Mouse (Mus musculus): ENCODE measurements around the gene Fam53b. TPM values are rescaled to one million over a fixed set of nuclear protein-coding genes. Genes with fewer than 3 reads are reported as not detected.

Gene Fam53b
- total RNA-seq, 2 experiments from 2014 or later = 119 to 169 TPM

GRCm38 (mm10) chr7:132719570-132719969 lies 94.1 kb downstream of the Fam53b start:
- no peak for ATAC-seq (replicated peaks; ENCODE audit: low FRiP score, poor library complexity, severe bottlenecking)

GRCm38 (mm10) chr7:132715259-132715658 lies 98.4 kb downstream of the Fam53b start:
- no peak for ATAC-seq (replicated peaks; ENCODE audit: low FRiP score, poor library complexity, severe bottlenecking)

GRCm38 (mm10) chr7:132714236-132714923 lies 99.3 kb downstream of the Fam53b start:
- ATAC-seq (replicated peaks; ENCODE audit: low FRiP score, poor library complexity, severe bottlenecking) = no peak

GRCm38 (mm10) chr7:132713483-132714126 lies 100.1 kb downstream of the Fam53b start:
- no peak for ATAC-seq (replicated peaks; ENCODE audit: low FRiP score, poor library complexity, severe bottlenecking)

- no peak for ATAC-seq (replicated peaks; ENCODE audit: low FRiP score, poor library complexity, severe bottlenecking)
Observed at GRCm38 (mm10) chr7:132712956-132713355, 100.7 kb downstream of the Fam53b start.

GRCm38 (mm10) chr7:132712044-132712708 lies 101.5 kb downstream of the Fam53b start:
- no peak for ATAC-seq (replicated peaks; ENCODE audit: low FRiP score, poor library complexity, severe bottlenecking)

GRCm38 (mm10) chr7:132711579-132711978 lies 102.1 kb downstream of the Fam53b start:
- 0 out of 2 replicates have a peak, but pooled peaks have one; percentile 8 for ATAC-seq (replicated peaks; ENCODE audit: low FRiP score, poor library complexity, severe bottlenecking)

GRCm38 (mm10) chr7:132705130-132705529 lies 108.6 kb downstream of the Fam53b start:
- ATAC-seq (replicated peaks; ENCODE audit: low FRiP score, poor library complexity, severe bottlenecking) = peak; percentile 57

- peak; percentile 12; the same call in 1 of the 2 replicates for ATAC-seq (replicated peaks; ENCODE audit: low FRiP score, poor library complexity, severe bottlenecking)
Observed at GRCm38 (mm10) chr7:132704310-132704875, 109.3 kb downstream of the Fam53b start.

GRCm38 (mm10) chr7:132703515-132704309 lies 110.0 kb downstream of the Fam53b start:
- no peak for ATAC-seq (replicated peaks; ENCODE audit: low FRiP score, poor library complexity, severe bottlenecking)

GRCm38 (mm10) chr7:132702492-132703070 lies 111.1 kb downstream of the Fam53b start:
- ATAC-seq (replicated peaks; ENCODE audit: low FRiP score, poor library complexity, severe bottlenecking) = no peak

GRCm38 (mm10) chr7:132702024-132702423 lies 111.7 kb downstream of the Fam53b start:
- no peak for ATAC-seq (replicated peaks; ENCODE audit: low FRiP score, poor library complexity, severe bottlenecking)

- ATAC-seq (replicated peaks; ENCODE audit: low FRiP score, poor library complexity, severe bottlenecking) = no peak
Observed at GRCm38 (mm10) chr7:132701412-132701811, 112.3 kb downstream of the Fam53b start.

- ATAC-seq (replicated peaks; ENCODE audit: low FRiP score, poor library complexity, severe bottlenecking) = no peak
Observed at GRCm38 (mm10) chr7:132700107-132700506, 113.6 kb downstream of the Fam53b start.

- no peak for ATAC-seq (replicated peaks; ENCODE audit: low FRiP score, poor library complexity, severe bottlenecking)
Observed at GRCm38 (mm10) chr7:132699639-132700038, 114.0 kb downstream of the Fam53b start.

- no peak for ATAC-seq (replicated peaks; ENCODE audit: low FRiP score, poor library complexity, severe bottlenecking)
Observed at GRCm38 (mm10) chr7:132699165-132699564, 114.5 kb downstream of the Fam53b start.

- no peak for ATAC-seq (replicated peaks; ENCODE audit: low FRiP score, poor library complexity, severe bottlenecking)
Observed at GRCm38 (mm10) chr7:132698737-132699136, 114.9 kb downstream of the Fam53b start.

GRCm38 (mm10) chr7:132697258-132697796 lies 116.4 kb downstream of the Fam53b start:
- no peak for ATAC-seq (replicated peaks; ENCODE audit: low FRiP score, poor library complexity, severe bottlenecking)

GRCm38 (mm10) chr7:132693561-132693960 lies 120.1 kb downstream of the Fam53b start:
- ATAC-seq (replicated peaks; ENCODE audit: low FRiP score, poor library complexity, severe bottlenecking) = no peak

Data from erythroblast, adult 5-6 weeks (primary cell).